Mouse (Mus musculus) kidney, embryonic 14.5 days (tissue): ENCODE measurements at regions not wholly inside any gene's neighbourhood (a gene's known extent, or its start where the extent isn't known, plus 50 kb on each side); places are given as distances from the start of the nearest gene placed in this dataset.

Experiments used
- ATAC-seq: fragments of 200-750 bp; cut with Nextera tagmentation; 2 replicates; pipeline ENCODE4 v1.8.0; 2017; ENCODE audit warnings: moderate number of reproducible peaks, mild to moderate bottlenecking, moderate TSS enrichment, moderate library complexity; ENCODE audit not compliant: low FRiP score, low TSS enrichment
- H3K27ac ChIP-seq: fragments of 300-500 bp; sonication (generic); 2 replicates; pipeline ENCODE4 v1.5.1; 2014; ENCODE audit warnings: low read depth, mild to moderate bottlenecking, low read length, moderate library complexity, mixed read lengths
- H3K27me3 ChIP-seq: fragments of 300-500 bp; sonication (generic); 2 replicates; pipeline ENCODE4 v1.6.1; 2014; ENCODE audit warnings: mild to moderate bottlenecking, low read length; ENCODE audit not compliant: control insufficient read depth, insufficient read depth
- H3K36me3 ChIP-seq: fragments of 300-500 bp; sonication (generic); 2 replicates; pipeline ENCODE4 v1.6.1; 2014; ENCODE audit warnings: low read length, mixed read lengths; ENCODE audit not compliant: control insufficient read depth, insufficient read depth
- H3K4me1 ChIP-seq: fragments of 300-500 bp; sonication (generic); 2 replicates; pipeline ENCODE4 v1.6.1; 2014; ENCODE audit warnings: low read length, mixed read lengths; ENCODE audit not compliant: control insufficient read depth, insufficient read depth
- H3K4me2 ChIP-seq: fragments of 300-500 bp; sonication (generic); replicated peaks from 2 replicates; pipeline ENCODE4 v1.6.1; 2014; ENCODE audit warnings: low read depth, mild to moderate bottlenecking, low read length
- H3K4me3 ChIP-seq: fragments of 300-500 bp; sonication (generic); 2 replicates; pipeline ENCODE4 v1.5.1; 2014; ENCODE audit warnings: mild to moderate bottlenecking, low read length
- H3K9ac ChIP-seq: fragments of 300-500 bp; sonication (generic); 2 replicates; pipeline ENCODE4 v1.6.1; 2014; ENCODE audit warnings: low read depth, mild to moderate bottlenecking, low read length, moderate library complexity
- H3K9me3 ChIP-seq: fragments of 300-500 bp; sonication (generic); 2 replicates; pipeline ENCODE4 v1.6.1; 2016; ENCODE audit warnings: low read length; ENCODE audit not compliant: control insufficient read depth
- WGBS: fragments of 180-500 bp; shearing (Covaris S2); extraction: QIAGEN DNeasy Blood & Tissue Kit; methylation state at CpG from one replicate; pipeline ENCODE4 v1.1.7; 2014; 5-methylcytosine and 5-hydroxymethylcytosine counted together

GRCm38 (mm10) chr3:155490670-155491069, 397.4 kb downstream of the Lrriq3 start:
- Histone ChIP-seq H3K27me3 (no peaks in the 10 kb centered on the region), H3K4me2 (no peak overlapping the region), H3K36me3 (no peaks in the 10 kb centered on the region), H3K27ac (no peak overlapping the region), H3K9me3 (no peaks in the 10 kb centered on the region), H3K4me3 (no peak overlapping the region), H3K9ac (no peak overlapping the region), H3K4me1 (no peaks in the 10 kb centered on the region)
- 55% methylated on average over 1 of the region's 1 CpGs for WGBS
- no peak for ATAC-seq

GRCm38 (mm10) chr3:155510161-155510857, 417.1 kb downstream of the Lrriq3 start:
- no peak overlapping the region for H3K4me3 ChIP-seq
- no peaks in the 10 kb centered on the region for H3K36me3 ChIP-seq
- 48% methylated on average over 1 of the region's 1 CpGs for WGBS
- no peaks in the 10 kb centered on the region for H3K4me1 ChIP-seq
- ATAC-seq = peak; percentile 88; the same call in 1 of the 2 replicates
- no peaks in the 10 kb centered on the region for H3K27me3 ChIP-seq
- no peak overlapping the region for H3K27ac ChIP-seq
- H3K4me2 ChIP-seq = no peak overlapping the region
- no peak overlapping the region for H3K9ac ChIP-seq
- no peaks in the 10 kb centered on the region for H3K9me3 ChIP-seq

GRCm38 (mm10) chr3:155513885-155514284, 420.7 kb downstream of the Lrriq3 start:
- Histone ChIP-seq H3K36me3 (no peaks in the 10 kb centered on the region), H3K4me1 (no peaks in the 10 kb centered on the region), H3K27ac (no peak overlapping the region), H3K4me3 (no peak overlapping the region), H3K27me3 (no peaks in the 10 kb centered on the region), H3K9me3 (no peaks in the 10 kb centered on the region), H3K4me2 (no peak overlapping the region), H3K9ac (no peak overlapping the region)
- 92% methylated on average over 2 of the region's 2 CpGs for WGBS
- no peak for ATAC-seq

GRCm38 (mm10) chr3:155529312-155529711, 436.1 kb downstream of the Lrriq3 start:
- Histone ChIP-seq H3K27me3 (no peaks in the 10 kb centered on the region), H3K27ac (no peak overlapping the region), H3K4me3 (no peak overlapping the region), H3K4me2 (no peak overlapping the region), H3K9me3 (no peaks in the 10 kb centered on the region), H3K9ac (no peak overlapping the region), H3K36me3 (no peaks in the 10 kb centered on the region), H3K4me1 (no peaks in the 10 kb centered on the region)
- WGBS = 73% methylated on average over 3 of the region's 3 CpGs
- no peak for ATAC-seq

- no peak for ATAC-seq
- no peak overlapping the region for H3K27ac ChIP-seq
Observed at GRCm38 (mm10) chr3:155530811-155531210, 437.6 kb downstream of the Lrriq3 start.

GRCm38 (mm10) chr3:155532075-155532474, 438.8 kb downstream of the Lrriq3 start:
- WGBS = 88% methylated on average over 4 of the region's 4 CpGs
- Histone ChIP-seq H3K4me1 (no peaks in the 10 kb centered on the region), H3K9ac (no peak overlapping the region), H3K4me3 (no peak overlapping the region), H3K9me3 (no peaks in the 10 kb centered on the region), H3K27ac (no peak overlapping the region), H3K36me3 (no peaks in the 10 kb centered on the region), H3K4me2 (no peak overlapping the region), H3K27me3 (no peaks in the 10 kb centered on the region)
- no peak for ATAC-seq

More at GRCm38 (mm10) chr3:155530811-155531210, 437.6 kb downstream of the Lrriq3 start:
- Histone ChIP-seq H3K27me3 (no peaks in the 10 kb centered on the region), H3K9ac (no peak overlapping the region), H3K4me3 (no peak overlapping the region), H3K4me2 (no peak overlapping the region), H3K9me3 (no peaks in the 10 kb centered on the region), H3K36me3 (no peaks in the 10 kb centered on the region), H3K4me1 (no peaks in the 10 kb centered on the region)

GRCm38 (mm10) chr3:155548204-155548603, 455.0 kb downstream of the Lrriq3 start:
- Histone ChIP-seq H3K4me1 (no peaks in the 10 kb centered on the region), H3K4me2 (no peak overlapping the region), H3K9ac (no peak overlapping the region), H3K4me3 (no peak overlapping the region), H3K27me3 (no peaks in the 10 kb centered on the region), H3K27ac (no peak overlapping the region), H3K36me3 (no peaks in the 10 kb centered on the region), H3K9me3 (no peaks in the 10 kb centered on the region)
- WGBS = 85% methylated on average over 6 of the region's 6 CpGs
- ATAC-seq = no peak

GRCm38 (mm10) chr3:155577111-155577510, 483.9 kb downstream of the Lrriq3 start:
- Histone ChIP-seq H3K27me3 (no peaks in the 10 kb centered on the region), H3K4me1 (no peaks in the 10 kb centered on the region), H3K4me2 (no peak overlapping the region), H3K27ac (no peak overlapping the region), H3K9me3 (no peaks in the 10 kb centered on the region; the same call in 1 of the 2 replicates), H3K36me3 (no peaks in the 10 kb centered on the region), H3K9ac (no peak overlapping the region), H3K4me3 (no peak overlapping the region)
- WGBS = 10% methylated on average over 2 of the region's 2 CpGs
- peak; percentile 95 for ATAC-seq

GRCm38 (mm10) chr3:155604001-155604400, 510.8 kb downstream of the Lrriq3 start:
- H3K4me3 ChIP-seq = no peak overlapping the region
- 70% methylated on average over 1 of the region's 1 CpGs for WGBS
- no peak overlapping the region for H3K27ac ChIP-seq
- no peak overlapping the region for H3K9ac ChIP-seq
- no peaks in the 10 kb centered on the region for H3K9me3 ChIP-seq
- H3K4me1 ChIP-seq = no peaks in the 10 kb centered on the region
- H3K27me3 ChIP-seq = no peaks in the 10 kb centered on the region
- no peak overlapping the region for H3K4me2 ChIP-seq
- H3K36me3 ChIP-seq = no peaks in the 10 kb centered on the region
- ATAC-seq = no peak
